Mouse (Mus musculus) kidney, adult 2 months (tissue): ENCODE results near the gene Olfr68.

Source experiments
- CTCF ChIP-seq: fragments of 200-500 bp; conservative IDR thresholded peaks from 2 replicates; pipeline ENCODE4 v1.5.1; 2011; ENCODE audit warnings: low read depth, mild to moderate bottlenecking, control low read depth, low read length, moderate library complexity, mixed read lengths; ENCODE audit not compliant: insufficient read depth, insufficient read length
- POLR2A ChIP-seq: fragments of 200-500 bp; IDR thresholded peaks from one replicate; pipeline ENCODE4 v1.6.1; 2011; ENCODE audit warnings: low read depth, low read length, control low read depth

GRCm38 (mm10) chr7:103826255-103826887, 46.9 kb upstream of the Olfr68 start:
- TF ChIP-seq CTCF (no peak), POLR2A (no peak)
